Mouse (Mus musculus): ENCODE measurements at regions not wholly inside any gene's neighbourhood (a gene's known extent, or its start where the extent isn't known, plus 50 kb on each side); places are given as distances from the start of the nearest gene placed in this dataset.

DNA sequence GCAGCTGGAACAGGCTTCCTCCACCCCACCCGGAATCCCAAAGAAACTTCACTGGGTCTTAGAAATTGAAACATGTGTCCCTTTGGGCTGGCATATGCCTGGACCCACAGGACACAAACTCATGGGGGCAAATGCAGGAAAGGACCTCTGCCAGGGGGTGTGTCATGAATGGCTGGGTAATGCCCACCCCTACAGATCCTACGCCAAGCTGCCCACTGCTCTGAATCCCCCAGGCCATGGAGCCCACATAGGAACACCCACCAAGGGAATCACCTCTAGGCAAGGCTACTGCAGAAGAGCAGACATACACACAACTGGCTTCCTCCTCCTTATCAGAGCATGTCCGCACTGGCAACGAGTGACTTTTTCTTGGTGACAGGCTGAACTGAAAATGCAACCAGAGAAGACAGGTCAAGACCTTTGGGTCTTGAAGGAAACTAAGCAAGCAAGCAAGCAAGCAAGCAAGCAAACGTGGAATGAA, 54.4 kb upstream of the Ezh2 start:
- 0 out of 2 replicates have a peak, but pooled peaks cover 3% of the 10 kb centered on the region for H3K27me3 ChIP-seq (ENCODE audit: control insufficient read depth, insufficient read depth, low read length)
- TF ChIP-seq CTCF (IDR thresholded peaks at IDR 0.05; ENCODE audit: low read depth), result no peak
- no peak for TF ChIP-seq EP300 (IDR thresholded peaks at IDR 0.05; ENCODE audit: low read depth)
- H3K4me3 ChIP-seq (ENCODE audit: low read depth, low read length), result no peak overlapping the region
- DNase-seq (ENCODE audit: low spot score), result no peak
- H3K9me3 ChIP-seq (replicated peaks; ENCODE audit: control insufficient read depth, low read length), result no peaks in the 10 kb centered on the region
- no peaks in the 10 kb centered on the region for H3K36me3 ChIP-seq (replicated peaks; ENCODE audit: control insufficient read depth, insufficient read depth, low read length)
- H3K4me1 ChIP-seq (ENCODE audit: control insufficient read depth, insufficient read depth), result no peaks in the 10 kb centered on the region
- H3K4me2 ChIP-seq (ENCODE audit: low read depth, low read length), result no peak overlapping the region
- ATAC-seq (ENCODE audit: insufficient read depth, low read depth), result no peak
- no peak overlapping the region for H3K9ac ChIP-seq (replicated peaks; ENCODE audit: low read depth, low read length)
- H3K27ac ChIP-seq (ENCODE audit: low read depth), result no peak overlapping the region
- 59% methylated on average over 5 of the region's 5 CpGs for whole genome bisulfite sequencing

DNA sequence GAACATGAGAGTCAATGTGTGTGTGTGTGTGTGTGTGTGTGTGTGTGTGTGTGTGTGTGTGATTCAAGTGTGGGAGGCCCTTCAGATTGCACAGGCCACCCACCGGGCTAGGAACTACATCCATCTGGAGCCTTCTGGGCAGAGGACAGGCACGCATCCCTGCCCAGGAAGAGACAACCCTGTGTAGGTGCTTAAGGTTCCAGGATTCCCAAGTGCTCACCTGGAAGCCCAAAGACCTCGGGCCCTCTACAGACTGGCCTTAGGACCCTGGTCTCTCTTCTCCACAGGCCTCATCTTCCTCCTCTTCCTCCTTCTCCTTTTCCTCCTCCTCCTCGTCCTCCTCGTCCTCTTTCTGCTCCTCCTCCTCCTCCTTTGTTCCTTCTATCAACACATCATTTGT, 53.8 kb upstream of the Ezh2 start:
- DNase-seq (ENCODE audit: low spot score), result no peak
- 72% methylated on average over 5 of the region's 5 CpGs for WGBS
- TF ChIP-seq CTCF (IDR thresholded peaks at IDR 0.05; ENCODE audit: low read depth) (no peak), EP300 (IDR thresholded peaks at IDR 0.05; ENCODE audit: low read depth) (no peak)
- H3K4me2 ChIP-seq (ENCODE audit: low read depth, low read length), result no peak overlapping the region
- H3K36me3 ChIP-seq (replicated peaks; ENCODE audit: control insufficient read depth, insufficient read depth, low read length), result no peaks in the 10 kb centered on the region
- ATAC-seq (ENCODE audit: insufficient read depth, low read depth), result no peak
- H3K27me3 ChIP-seq (ENCODE audit: control insufficient read depth, insufficient read depth, low read length), result 0 out of 2 replicates have a peak, but pooled peaks cover 3% of the 10 kb centered on the region
- H3K4me3 ChIP-seq (ENCODE audit: low read depth, low read length), result no peak overlapping the region
- H3K27ac ChIP-seq (ENCODE audit: low read depth), result no peak overlapping the region
- H3K4me1 ChIP-seq (ENCODE audit: control insufficient read depth, insufficient read depth), result no peaks in the 10 kb centered on the region
- H3K9me3 ChIP-seq (replicated peaks; ENCODE audit: control insufficient read depth, low read length), result no peaks in the 10 kb centered on the region
- no peak overlapping the region for H3K9ac ChIP-seq (replicated peaks; ENCODE audit: low read depth, low read length)

DNA sequence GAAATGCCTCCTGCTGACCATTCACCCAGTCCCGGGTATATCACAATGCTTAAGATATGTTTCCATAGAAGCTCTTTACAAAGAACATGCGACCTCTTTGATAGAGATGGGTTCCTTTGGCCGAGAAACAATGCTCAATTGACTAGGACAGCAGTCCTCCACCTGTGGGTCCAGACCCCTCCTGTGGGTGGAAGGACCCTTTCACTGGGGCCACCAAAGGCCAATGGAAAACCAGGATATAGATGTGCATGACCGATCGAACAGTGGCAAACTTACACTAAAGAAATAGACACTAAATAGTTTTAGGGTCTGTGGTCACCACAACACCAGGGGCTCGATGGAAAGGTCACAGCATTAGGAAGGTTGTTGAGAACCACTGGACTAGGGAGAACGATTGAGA, 53.2 kb upstream of the Ezh2 start:
- Histone ChIP-seq H3K9me3 (replicated peaks; ENCODE audit: control insufficient read depth, low read length) (no peaks in the 10 kb centered on the region), H3K36me3 (replicated peaks; ENCODE audit: control insufficient read depth, insufficient read depth, low read length) (no peaks in the 10 kb centered on the region), H3K4me1 (ENCODE audit: control insufficient read depth, insufficient read depth) (no peaks in the 10 kb centered on the region), H3K4me3 (ENCODE audit: low read depth, low read length) (no peak overlapping the region), H3K27me3 (ENCODE audit: control insufficient read depth, insufficient read depth, low read length) (0 out of 2 replicates have a peak, but pooled peaks cover 3% of the 10 kb centered on the region), H3K4me2 (ENCODE audit: low read depth, low read length) (no peak overlapping the region), H3K27ac (ENCODE audit: low read depth) (no peak overlapping the region), H3K9ac (replicated peaks; ENCODE audit: low read depth, low read length) (no peak overlapping the region)
- 84% methylated on average over 7 of the region's 7 CpGs for WGBS
- no peak for TF ChIP-seq CTCF (IDR thresholded peaks at IDR 0.05; ENCODE audit: low read depth)
- TF ChIP-seq EP300 (IDR thresholded peaks at IDR 0.05; ENCODE audit: low read depth), result no peak
- ATAC-seq (ENCODE audit: insufficient read depth, low read depth) (no peak), DNase-seq (ENCODE audit: low spot score) (no peak)

DNA sequence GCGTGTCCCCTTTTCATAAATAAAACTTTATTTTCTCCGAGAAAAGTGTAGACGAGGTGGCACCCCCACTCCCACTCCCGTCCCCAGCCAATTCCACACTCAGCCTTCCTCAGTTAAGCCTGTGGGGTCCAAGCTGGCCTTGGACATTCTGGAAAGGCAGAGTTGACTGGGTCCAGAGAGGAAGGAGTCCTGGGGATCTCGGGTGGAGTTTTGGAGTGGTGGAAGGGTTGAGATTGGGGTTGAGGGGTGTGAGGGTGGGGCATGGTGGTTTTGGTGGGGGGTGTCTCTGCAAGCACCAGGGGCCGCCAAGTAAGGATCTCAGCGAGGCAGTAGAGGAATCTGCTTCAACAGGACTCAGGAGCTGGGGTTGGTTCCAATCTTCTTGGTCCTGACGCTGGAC, 52.7 kb upstream of the Ezh2 start:
- 0 out of 2 replicates have a peak, but pooled peaks cover 3% of the 10 kb centered on the region for H3K27me3 ChIP-seq (ENCODE audit: control insufficient read depth, insufficient read depth, low read length)
- TF ChIP-seq CTCF (IDR thresholded peaks at IDR 0.05; ENCODE audit: low read depth) (no peak), EP300 (IDR thresholded peaks at IDR 0.05; ENCODE audit: low read depth) (no peak)
- no peaks in the 10 kb centered on the region for H3K9me3 ChIP-seq (replicated peaks; ENCODE audit: control insufficient read depth, low read length)
- no peak overlapping the region for H3K27ac ChIP-seq (ENCODE audit: low read depth)
- ATAC-seq (ENCODE audit: insufficient read depth, low read depth), result no peak
- H3K9ac ChIP-seq (replicated peaks; ENCODE audit: low read depth, low read length), result no peak overlapping the region
- DNase-seq (ENCODE audit: low spot score), result no peak
- WGBS, result 79% methylated on average over 8 of the region's 8 CpGs
- H3K4me1 ChIP-seq (ENCODE audit: control insufficient read depth, insufficient read depth), result no peaks in the 10 kb centered on the region
- no peak overlapping the region for H3K4me2 ChIP-seq (ENCODE audit: low read depth, low read length)
- no peak overlapping the region for H3K4me3 ChIP-seq (ENCODE audit: low read depth, low read length)
- no peaks in the 10 kb centered on the region for H3K36me3 ChIP-seq (replicated peaks; ENCODE audit: control insufficient read depth, insufficient read depth, low read length)

DNA sequence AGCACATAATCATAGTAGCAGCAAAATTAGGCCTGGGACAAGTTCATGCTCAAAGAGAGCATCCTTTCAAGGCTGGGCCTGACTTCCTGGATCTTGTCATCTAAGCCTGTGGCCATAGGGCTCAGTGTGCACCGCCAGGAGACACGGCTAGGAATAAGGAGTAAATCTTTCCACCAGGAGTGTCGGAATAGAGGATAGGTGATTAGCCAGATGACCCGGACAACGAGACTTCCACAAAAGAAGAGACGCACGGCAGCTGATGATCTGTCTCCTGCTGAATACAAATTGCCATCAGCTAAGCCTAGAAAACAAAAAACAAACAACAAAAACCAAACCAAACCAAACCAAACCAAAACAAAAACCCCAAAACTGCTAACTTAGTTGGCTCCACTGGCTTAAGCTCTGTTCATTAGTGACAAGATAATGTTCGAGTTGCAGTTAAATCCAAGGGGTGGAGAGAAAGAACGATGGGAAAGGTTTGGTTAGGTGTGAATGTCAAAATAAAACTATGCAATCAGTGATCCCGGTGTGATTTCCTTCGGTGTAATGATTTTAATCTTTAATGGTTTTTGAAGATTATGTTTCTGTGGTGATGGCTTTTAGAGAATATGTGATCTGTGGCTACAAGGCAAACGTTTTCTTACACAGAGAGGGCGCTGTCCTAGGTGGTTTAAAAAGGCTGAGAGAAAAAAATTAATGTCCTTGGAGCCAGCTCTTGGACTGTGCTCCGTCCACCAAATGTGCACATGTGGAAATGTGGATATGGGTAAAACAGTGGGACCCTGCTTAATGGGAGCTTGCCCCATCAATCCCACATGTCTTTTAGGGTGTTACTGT, 51.8 kb upstream of the Ezh2 start:
- no peak for TF ChIP-seq EP300 (IDR thresholded peaks at IDR 0.05; ENCODE audit: low read depth)
- no peak for TF ChIP-seq CTCF (IDR thresholded peaks at IDR 0.05; ENCODE audit: low read depth)
- 69% methylated on average over 14 of the region's 14 CpGs for WGBS

More for the DNA sequence above, 51.8 kb upstream of the Ezh2 start:
- DNase-seq (ENCODE audit: low spot score) (no peak), ATAC-seq (ENCODE audit: insufficient read depth, low read depth) (no peak)
- Histone ChIP-seq H3K9ac (replicated peaks; ENCODE audit: low read depth, low read length) (no peak overlapping the region), H3K36me3 (replicated peaks; ENCODE audit: control insufficient read depth, insufficient read depth, low read length) (no peaks in the 10 kb centered on the region), H3K9me3 (replicated peaks; ENCODE audit: control insufficient read depth, low read length) (no peaks in the 10 kb centered on the region), H3K4me1 (ENCODE audit: control insufficient read depth, insufficient read depth) (no peaks in the 10 kb centered on the region), H3K27me3 (ENCODE audit: control insufficient read depth, insufficient read depth, low read length) (0 out of 2 replicates have a peak, but pooled peaks cover 3% of the 10 kb centered on the region), H3K27ac (ENCODE audit: low read depth) (no peak overlapping the region), H3K4me3 (ENCODE audit: low read depth, low read length) (no peak overlapping the region), H3K4me2 (ENCODE audit: low read depth, low read length) (no peak overlapping the region)

Data from heart, postnatal 0 days (tissue).